8 mouse cellular contexts compared by ENCODE assay signal in genomic region chr2:145934339-145935231, GRCm38 (mm10). TPM values are rescaled to one million over a fixed set of nuclear protein-coding genes. Genes with fewer than 3 reads are reported as not detected.
DNase-seq lines count a peak whose midpoint lies in the region; ATAC-seq lines count a peak whose summit lies in the region.

TSS of gene Cfap61 (plus strand) at chr2:145934784.
TSS of gene Crnkl1 (minus strand) at chr2:145935014.

- intact Hi-C loops in gastrocnemius, postnatal 14 days (cut with DNase I; ENCODE audit: low total_unique reads), result no loop called here
- intact Hi-C loops in left cerebral cortex, postnatal 10 days (cut with DNase I), result no loop called here

- ATAC-seq in inflammation-experienced regulatory T-cells, adult 6 months, result peak; percentile 99
- ATAC-seq in megakaryocyte-erythroid progenitor cell, adult 5-6 weeks (replicated peaks; ENCODE audit: low FRiP score, low TSS enrichment, poor library complexity, severe bottlenecking), result peak; percentile 99

- peak; percentile 95 to 99 for DNase-seq in adrenal gland, adult (ENCODE audit: inconsistent age in 2 of 2, low spot score in 1 of 2)
- peak; percentile 99 for DNase-seq in embryo, embryonic 10.5 days (ENCODE audit: low spot score)
- peak; percentile 93 for DNase-seq in gastrocnemius, postnatal 14 days
- DNase-seq in left cerebral cortex, postnatal 10 days (ENCODE audit: extremely low spot score in 1 of 2, low spot score in 2 of 2), result peak; percentile 93 to 96
- DNase-seq in right cerebral cortex, postnatal 25 days, result peak; percentile 94
- DNase-seq in urinary bladder, postnatal 4 days (ENCODE audit: low spot score in 2 of 2), result peak; percentile 85 to 91

RNA-seq across cellular contexts. Expression of gene Cfap61, which starts in this region (rescaled TPM):
- total RNA-seq in gastrocnemius, postnatal 14 days (2021), result not detected
- polyA plus RNA-seq in inflammation-experienced regulatory T-cells, adult 6 months (2017; shearing (Covaris generic)), result not detected
- 1 to 10 TPM; 3.8 to 3.9 TPM for total RNA-seq in left cerebral cortex, postnatal 10 days (2021)
- total RNA-seq in megakaryocyte-erythroid progenitor cell, adult 5-6 weeks (2014; fragmentation: Nextera tagmentation), result not detected in 2 replicates
- not detected in 2 replicates for total RNA-seq in megakaryocyte-erythroid progenitor cell, adult 5-6 weeks (2017)

RNA-seq across cellular contexts. Expression of gene Crnkl1, which starts in this region (rescaled TPM):
- total RNA-seq in gastrocnemius, postnatal 14 days (2021), result 10 to 100 TPM; 13.1 TPM
- polyA plus RNA-seq in inflammation-experienced regulatory T-cells, adult 6 months (2017; shearing (Covaris generic)), result 10 to 100 TPM; 52.1 to 54.4 (median 52.6) TPM
- 10 to 100 TPM; 15.9 to 19.2 TPM for total RNA-seq in left cerebral cortex, postnatal 10 days (2021)
- total RNA-seq in megakaryocyte-erythroid progenitor cell, adult 5-6 weeks (2014; fragmentation: Nextera tagmentation), result 27.6 and 33.1 TPM in 2 replicates
- total RNA-seq in megakaryocyte-erythroid progenitor cell, adult 5-6 weeks (2017), result 86.4 and 91.4 TPM in 2 replicates

Comparison
In these comparisons a context has a peak if more than half of its experiments do, and no peak if none do; other contexts are left out.
1. Peak in every context shown above with its lines: DNase-seq and ATAC-seq.
2. RNA of gene Cfap61 (total RNA-seq): 3.8 to 3.9 TPM in left cerebral cortex, postnatal 10 days; not detected in gastrocnemius, postnatal 14 days and not detected in megakaryocyte-erythroid progenitor cell, adult 5-6 weeks; every median in the first group is over 4 times any median in the second.